Mouse (Mus musculus) thymus, postnatal 14 days (tissue): ENCODE results near the gene Armc10.
"Not testable (repeated sequence)": the region's sequence is repeated elsewhere in the genome, so short reads cannot be mapped to it uniquely, and the experiment has no call there.

Experiments
- DNase-seq: peaks from one replicate; pipeline ENCODE4 v3.0.0; 2021

The Armc10 gene

GRCm38 (mm10) chr5:21645439-21646132 is at the start of gene Armc10, which contains the start of gene Fbxl13:
TSS of gene Armc10 (plus strand) at chr5:21645813.
TSS of gene Fbxl13 (minus strand) at chr5:21645634.
- DNase-seq = peak; percentile 93

GRCm38 (mm10) chr5:21599536-21599935 is 46.1 kb upstream of the Armc10 start:
- DNase-seq = not testable (repeated sequence)

GRCm38 (mm10) chr5:21599961-21600360 is 45.7 kb upstream of the Armc10 start:
- no peak for DNase-seq

GRCm38 (mm10) chr5:21605936-21606335 is 39.7 kb upstream of the Armc10 start:
- no peak for DNase-seq

- DNase-seq = no peak
These were observed 37.0 kb upstream of the Armc10 start for GRCm38 (mm10) chr5:21608311-21609304.

- no peak for DNase-seq
These were observed 34.6 kb upstream of the Armc10 start for GRCm38 (mm10) chr5:21610996-21611395.

- DNase-seq = not testable (repeated sequence)
These were observed 31.3 kb upstream of the Armc10 start for GRCm38 (mm10) chr5:21614299-21614698.

GRCm38 (mm10) chr5:21616450-21617009 is 29.1 kb upstream of the Armc10 start:
- DNase-seq = no peak

- DNase-seq = no peak
These were observed 19.7 kb upstream of the Armc10 start for GRCm38 (mm10) chr5:21625916-21626315.

GRCm38 (mm10) chr5:21640961-21641360 is 4.7 kb upstream of the Armc10 start:
- DNase-seq = peak; percentile 60

- no peak for DNase-seq
These were observed 2.0 kb upstream of the Armc10 start for GRCm38 (mm10) chr5:21643606-21644005.

GRCm38 (mm10) chr5:21644891-21645438 is 648 bp upstream of the Armc10 start:
- peak; percentile 74 for DNase-seq

GRCm38 (mm10) chr5:21646133-21646491 is 499 bp downstream of the Armc10 start:
- DNase-seq = no peak

GRCm38 (mm10) chr5:21650736-21651135 is 5.1 kb downstream of the Armc10 start:
- DNase-seq = no peak

- DNase-seq = no peak
These were observed 6.4 kb downstream of the Armc10 start for GRCm38 (mm10) chr5:21651885-21652612.

- no peak for DNase-seq
These were observed 11.3 kb downstream of the Armc10 start for GRCm38 (mm10) chr5:21656912-21657311.

GRCm38 (mm10) chr5:21658038-21658437 is 12.4 kb downstream of the Armc10 start:
- DNase-seq = no peak

- peak; percentile 79 for DNase-seq
These were observed 13.2 kb downstream of the Armc10 start for GRCm38 (mm10) chr5:21658623-21659395.

- no peak for DNase-seq
These were observed 15.2 kb downstream of the Armc10 start for GRCm38 (mm10) chr5:21660850-21661249.

GRCm38 (mm10) chr5:21663081-21663480 is 17.5 kb downstream of the Armc10 start:
- DNase-seq = no peak
